ENCODE assay signal across 11 mouse cellular contexts in the genomic region with DNA sequence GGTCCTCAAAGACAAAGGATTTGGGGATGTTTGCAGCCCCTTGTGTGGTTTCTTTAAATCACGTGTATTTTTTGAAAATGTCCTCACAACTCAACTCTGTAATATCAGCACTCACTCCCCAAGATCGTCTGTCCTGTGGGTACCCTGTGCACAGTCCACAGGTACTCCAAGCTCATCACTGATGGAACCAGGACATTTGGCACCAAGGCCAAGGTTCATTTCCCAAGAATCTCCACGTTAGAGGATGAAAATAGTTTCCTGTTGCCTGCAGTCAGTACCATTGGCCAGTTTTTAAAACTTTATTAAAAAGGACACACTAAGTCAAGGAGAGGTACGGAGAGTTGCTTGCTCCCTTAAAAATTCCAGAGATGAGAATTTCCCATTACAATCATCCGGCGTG.
DNase-seq lines count a peak whose midpoint lies in the region; ATAC-seq lines count a peak whose summit lies in the region.
"Had no signal": no experiment of that assay in that cellular context is flagged by ENCODE, and none has a peak within 500 bp of the region (broad histone marks: within the 10 kb centered on the region; RNA-seq: fewer than 3 reads in every experiment).

No protein-coding gene starts in this region.

- no peak for DNase-seq in heart, adult 9 months (ENCODE audit: low spot score in 2 of 2)
- DNase-seq in midbrain, embryonic 10.5 days (ENCODE audit: low spot score) = no peak
- no peak for DNase-seq in midbrain, embryonic 11.5 days (ENCODE audit: low spot score, missing footprints)
- no peak for DNase-seq in limb, embryonic 10.5 days (ENCODE audit: low spot score)
- DNase-seq in testis, postnatal 10 days (ENCODE audit: low spot score) = no peak
- DNase-seq: gastrocnemius, adult 2 months; kidney, adult 9 months; thymus, postnatal 25 days had no signal

- peaks cover 4 to 8% of the 10 kb centered on the region in 2 experiments for H3K4me1 ChIP-seq in heart, embryonic 14.5 days (ENCODE audit: control insufficient read depth in 2 of 2, insufficient read depth in 2 of 2, low read length in 2 of 2)
- H3K4me1 ChIP-seq in midbrain, embryonic 10.5 days = peaks cover 21% of the 10 kb centered on the region
- H3K4me1 ChIP-seq in midbrain, embryonic 11.5 days (ENCODE audit: control insufficient read depth, insufficient read depth, low read length) = peaks cover 7% of the 10 kb centered on the region
- H3K4me1 ChIP-seq in limb, embryonic 10.5 days = peaks cover 24% of the 10 kb centered on the region
- peaks cover 8% of the 10 kb centered on the region; the same call in 1 of the 2 replicates for H3K4me1 ChIP-seq in stomach, embryonic 15.5 days

- no peaks in the 10 kb centered on the region for H3K9me3 ChIP-seq in heart, embryonic 14.5 days (ENCODE audit: control insufficient read depth, low read length)
- no peaks in the 10 kb centered on the region for H3K9me3 ChIP-seq in midbrain, embryonic 10.5 days (replicated peaks)
- no peaks in the 10 kb centered on the region for H3K9me3 ChIP-seq in midbrain, embryonic 11.5 days (ENCODE audit: control insufficient read depth, low read length)
- no peaks in the 10 kb centered on the region for H3K9me3 ChIP-seq in limb, embryonic 10.5 days (replicated peaks)
- no peaks in the 10 kb centered on the region for H3K9me3 ChIP-seq in stomach, embryonic 15.5 days

- H3K27ac ChIP-seq in heart, embryonic 14.5 days (replicated peaks in 1 of 2; ENCODE audit: control insufficient read depth in 1 of 2, insufficient read depth in 1 of 2, low read depth in 2 of 2, low read length in 2 of 2) = no peak overlapping the region
- no peak overlapping the region for H3K27ac ChIP-seq in midbrain, embryonic 10.5 days (replicated peaks)
- no peak overlapping the region for H3K27ac ChIP-seq in midbrain, embryonic 11.5 days (ENCODE audit: low read depth, low read length)
- no peak overlapping the region for H3K27ac ChIP-seq in limb, embryonic 10.5 days
- no peak overlapping the region for H3K27ac ChIP-seq in stomach, embryonic 15.5 days
- H3K27ac ChIP-seq: gastrocnemius, adult 2 months had no signal

- H3K27me3 ChIP-seq in heart, embryonic 14.5 days (ENCODE audit: control insufficient read depth, insufficient read depth, low read length) = peaks cover 15% of the 10 kb centered on the region
- H3K27me3 ChIP-seq in midbrain, embryonic 10.5 days (ENCODE audit: low read depth, poor library complexity, severe bottlenecking) = peaks cover 56% of the 10 kb centered on the region
- H3K27me3 ChIP-seq in midbrain, embryonic 11.5 days (ENCODE audit: control insufficient read depth, insufficient read depth, low read length) = peaks cover 11% of the 10 kb centered on the region; the same call in 1 of the 2 replicates
- peaks cover 74% of the 10 kb centered on the region for H3K27me3 ChIP-seq in limb, embryonic 10.5 days (ENCODE audit: low read depth, poor library complexity, severe bottlenecking)
- peaks cover 27% of the 10 kb centered on the region for H3K27me3 ChIP-seq in stomach, embryonic 15.5 days (replicated peaks)

- H3K9ac ChIP-seq in heart, embryonic 14.5 days (ENCODE audit: low read length) = peak overlapping the region; percentile 71; the same call in 1 of the 2 replicates
- H3K9ac ChIP-seq in midbrain, embryonic 11.5 days (ENCODE audit: low read length) = no peak overlapping the region
- no peak overlapping the region for H3K9ac ChIP-seq in stomach, embryonic 15.5 days

- peak overlapping the region; percentile 96 for H3K4me2 ChIP-seq in heart, embryonic 14.5 days (ENCODE audit: low read length)
- H3K4me2 ChIP-seq in midbrain, embryonic 11.5 days = no peak overlapping the region
- 0 out of 2 replicates have a peak overlapping the region, but pooled peaks have one; percentile 84 for H3K4me2 ChIP-seq in stomach, embryonic 15.5 days

- ATAC-seq in heart, embryonic 14.5 days (ENCODE audit: insufficient number of reproducible peaks, insufficient read depth, low FRiP score, low read depth) = no peak
- no peak for ATAC-seq in midbrain, embryonic 11.5 days (ENCODE audit: low FRiP score)
- no peak for ATAC-seq in stomach, embryonic 15.5 days (ENCODE audit: insufficient read depth, low FRiP score, low read depth)
- ATAC-seq: lung, postnatal 0 days had no signal

- no peaks in the 10 kb centered on the region for H3K36me3 ChIP-seq in heart, embryonic 14.5 days (ENCODE audit: control insufficient read depth, insufficient read depth, low read length)
- no peaks in the 10 kb centered on the region for H3K36me3 ChIP-seq in midbrain, embryonic 10.5 days
- no peaks in the 10 kb centered on the region for H3K36me3 ChIP-seq in midbrain, embryonic 11.5 days (ENCODE audit: control insufficient read depth, insufficient read depth, low read length)
- no peaks in the 10 kb centered on the region for H3K36me3 ChIP-seq in limb, embryonic 10.5 days
- no peaks in the 10 kb centered on the region for H3K36me3 ChIP-seq in stomach, embryonic 15.5 days

- 67% methylated on average over 6 of the region's 6 CpGs for WGBS in heart, embryonic 14.5 days
- WGBS in midbrain, embryonic 10.5 days = 85% methylated on average over 6 of the region's 6 CpGs
- WGBS in midbrain, embryonic 11.5 days = 82% methylated on average over 6 of the region's 6 CpGs
- WGBS in limb, embryonic 10.5 days = 83% methylated on average over 6 of the region's 6 CpGs
- 71% methylated on average over 6 of the region's 6 CpGs for WGBS in stomach, embryonic 15.5 days

- H3K4me3 ChIP-seq in heart, embryonic 14.5 days (ENCODE audit: control insufficient read depth in 1 of 2, insufficient read depth in 1 of 2, low read depth in 1 of 2, low read length in 2 of 2) = peak overlapping the region; percentile 50 to 61; a peak in 2 of 4 replicates
- peak overlapping the region; percentile 62; the same call in 1 of the 2 replicates for H3K4me3 ChIP-seq in midbrain, embryonic 10.5 days
- no peak overlapping the region for H3K4me3 ChIP-seq in midbrain, embryonic 11.5 days (ENCODE audit: low read depth, low read length)
- H3K4me3 ChIP-seq in limb, embryonic 10.5 days = 0 out of 2 replicates have a peak overlapping the region, but pooled peaks have one; percentile 65
- no peak overlapping the region; the same call in 1 of the 2 replicates for H3K4me3 ChIP-seq in stomach, embryonic 15.5 days (replicated peaks)
- H3K4me3 ChIP-seq: gastrocnemius, adult 2 months had no signal

Comparison
In these comparisons a context has a peak if more than half of its experiments do, and no peak if none do; other contexts are left out.
1. H3K4me3 ChIP-seq: peak in heart, embryonic 14.5 days (2 of 2), midbrain, embryonic 10.5 days (single experiment) and limb, embryonic 10.5 days (single experiment); none in midbrain, embryonic 11.5 days (single experiment) and stomach, embryonic 15.5 days (single experiment).